Mouse (Mus musculus): Measurements from ENCODE around the gene Cyp2c37. TPM values are rescaled to one million over a fixed set of nuclear protein-coding genes. Genes with fewer than 3 reads are reported as not detected.

Gene Cyp2c37
- polyA plus RNA-seq (2017; shearing (Covaris generic)): not detected

GRCm38 (mm10) chr19:39992140-39992539 lies at the start of gene Cyp2c37:
Gene Cyp2c37, plus strand, starts transcription at chr19:39992424.

Other genes with a start within 250 kb of the Cyp2c37 start
- gene Cyp2c40, start 179.6 kb upstream of the Cyp2c37 start, polyA plus RNA-seq (2017; shearing (Covaris generic)): not detected
- gene Cyp2c69, start 105.6 kb upstream of the Cyp2c37 start, polyA plus RNA-seq (2017; shearing (Covaris generic)): not detected
- not detected for gene Cyp2c54, start 81.4 kb downstream of the Cyp2c37 start, polyA plus RNA-seq (2017; shearing (Covaris generic))
- not detected for gene Cyp2c50, start 97.3 kb downstream of the Cyp2c37 start, polyA plus RNA-seq (2017; shearing (Covaris generic))
- gene Cyp2c70, start 194.9 kb downstream of the Cyp2c37 start, polyA plus RNA-seq (2017; shearing (Covaris generic)): not detected

Data from effector memory CD4-positive, alpha-beta T cell, adult 5 months (primary cell).